Mouse (Mus musculus) brain, embryonic 14.5 days (tissue): Measurements from ENCODE around the gene Lcor. TPM values are rescaled to one million over a fixed set of nuclear protein-coding genes. Genes with fewer than 3 reads are reported as not detected.

Experiments used
- DNase-seq: peaks from one replicate; pipeline ENCODE4 v3.0.0-alpha.2; 2011; ENCODE audit warnings: low read depth
- CTCF ChIP-seq: fragments of 200-500 bp; IDR thresholded peaks from 2 replicates; pipeline ENCODE4 v1.5.1; 2012; ENCODE audit warnings: inconsistent platforms, mild to moderate bottlenecking, moderate library complexity, borderline replicate concordance; ENCODE audit not compliant: insufficient read depth, insufficient read length; ENCODE audit errors: extremely low read depth
- POLR2A ChIP-seq: fragments of 200-500 bp; IDR thresholded peaks from 2 replicates; pipeline ENCODE4 v1.6.1; 2012; ENCODE audit warnings: mild to moderate bottlenecking, inconsistent platforms, borderline replicate concordance; ENCODE audit not compliant: poor library complexity, insufficient read depth, insufficient read length, severe bottlenecking; ENCODE audit errors: extremely low read depth
- polyA plus RNA-seq: library from polyadenylated mRNA; depleted of rRNA; stranded (reverse); fragments of >200 nt; gene quantifications from 2 replicates; pipeline ENCODE4 v1.2.3, GENCODE M21; 2012; rRNA removed

The Lcor gene
- polyA plus RNA-seq, result 7.1 and 10.3 TPM in 2 replicates

DNA sequence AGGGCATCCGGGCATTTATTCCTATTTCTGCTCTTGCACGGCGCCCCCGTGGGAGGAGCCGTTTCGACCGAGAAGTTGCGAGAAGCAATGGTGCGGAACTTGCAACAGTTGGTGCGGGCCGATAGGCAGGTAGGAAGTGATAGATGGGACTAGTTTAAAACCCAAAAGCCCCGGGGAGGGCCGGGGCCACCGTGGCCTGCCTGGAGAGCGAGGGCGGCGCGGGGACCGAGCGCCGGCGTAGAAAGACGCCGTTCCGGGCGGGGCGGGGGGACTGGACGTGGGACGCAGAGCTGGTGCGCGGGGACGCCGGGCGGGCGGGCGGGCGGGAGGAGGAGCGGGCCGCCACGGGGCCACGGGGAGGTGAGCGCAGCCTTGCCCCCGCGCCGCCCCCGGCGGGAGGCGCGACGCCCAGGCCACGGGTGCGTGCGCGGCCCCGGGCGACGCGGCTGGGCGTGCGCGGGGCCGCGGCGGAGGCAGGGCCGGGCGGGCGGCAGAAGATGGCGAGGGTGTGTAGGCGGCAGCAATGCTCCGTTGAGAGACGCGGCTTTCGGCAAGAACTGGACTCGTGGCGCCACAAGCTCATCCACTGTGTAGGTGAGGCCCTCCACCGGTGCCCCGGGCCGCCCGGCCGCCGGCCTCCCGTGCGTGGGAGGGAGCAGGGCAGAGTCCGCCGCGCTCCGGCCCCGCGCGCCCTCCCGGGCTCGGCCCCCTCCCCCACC, at the start of gene Lcor:
Gene Lcor, plus strand, starts transcription at position 448 of the 719 bp plus-strand sequence.
- peak; percentile 84 for DNase-seq

GRCm38 (mm10) chr19:41435366-41435765, 47.1 kb upstream of the Lcor start:
- TF ChIP-seq CTCF (no peak), POLR2A (no peak)
- DNase-seq, result no peak

More for the DNA sequence above, at the start of gene Lcor:
- TF ChIP-seq POLR2A (peak; percentile 93), CTCF (no peak)

- TF ChIP-seq POLR2A (no peak), CTCF (no peak)
- DNase-seq, result no peak
Measured at GRCm38 (mm10) chr19:41436461-41436860, 46.0 kb upstream of the Lcor start.

GRCm38 (mm10) chr19:41438953-41439352, 43.5 kb upstream of the Lcor start:
- DNase-seq, result peak; percentile 58
- TF ChIP-seq CTCF, result no peak
- no peak for TF ChIP-seq POLR2A

DNA sequence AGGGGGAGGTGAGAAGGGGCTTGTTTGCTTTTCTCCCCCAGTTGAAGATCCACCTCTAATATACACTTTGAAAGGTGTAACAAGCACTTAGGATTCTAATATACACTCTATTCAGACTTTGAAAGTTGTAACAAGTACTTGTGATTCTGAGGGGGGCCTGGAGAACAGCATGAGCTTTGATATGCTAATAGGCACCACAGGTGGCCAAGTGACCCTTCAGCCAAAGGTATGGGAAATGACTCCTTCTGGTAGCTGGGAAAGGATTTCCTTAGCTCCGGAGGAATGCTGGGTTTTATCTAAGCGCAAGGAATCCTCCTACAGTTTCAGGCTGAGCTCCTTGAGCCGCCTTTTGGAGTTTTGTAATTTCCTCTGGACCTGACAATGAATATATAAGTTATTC, 41.0 kb upstream of the Lcor start:
- no peak for DNase-seq
- TF ChIP-seq POLR2A (no peak), CTCF (no peak)

- DNase-seq, result peak; percentile 24
- TF ChIP-seq POLR2A (no peak), CTCF (no peak)
Measured at GRCm38 (mm10) chr19:41441911-41442607, 40.4 kb upstream of the Lcor start.

GRCm38 (mm10) chr19:41442608-41442969, 39.8 kb upstream of the Lcor start:
- TF ChIP-seq CTCF (peak; percentile 74), POLR2A (no peak)
- peak; percentile 43 for DNase-seq

DNA sequence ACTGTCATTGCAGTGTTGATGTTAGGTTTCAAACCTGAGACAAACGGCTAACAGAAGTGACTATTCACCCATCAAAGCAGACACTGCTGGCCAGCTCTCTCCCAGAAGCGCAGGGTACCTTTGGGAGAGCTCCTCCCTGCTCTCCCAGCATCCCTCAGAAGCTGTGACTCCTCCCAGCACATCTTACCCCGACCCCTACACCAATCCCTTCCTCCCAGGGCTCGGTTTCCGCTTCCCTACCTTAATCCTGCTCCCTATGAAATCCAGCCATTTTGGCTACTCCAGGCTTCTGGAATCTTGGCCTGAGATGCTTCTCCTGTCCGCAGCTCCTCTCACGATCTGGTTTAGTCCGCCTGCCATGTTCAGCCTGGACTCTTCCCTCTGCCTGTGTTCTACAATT, 37.9 kb upstream of the Lcor start:
- TF ChIP-seq POLR2A (no peak), CTCF (no peak)
- no peak for DNase-seq

DNA sequence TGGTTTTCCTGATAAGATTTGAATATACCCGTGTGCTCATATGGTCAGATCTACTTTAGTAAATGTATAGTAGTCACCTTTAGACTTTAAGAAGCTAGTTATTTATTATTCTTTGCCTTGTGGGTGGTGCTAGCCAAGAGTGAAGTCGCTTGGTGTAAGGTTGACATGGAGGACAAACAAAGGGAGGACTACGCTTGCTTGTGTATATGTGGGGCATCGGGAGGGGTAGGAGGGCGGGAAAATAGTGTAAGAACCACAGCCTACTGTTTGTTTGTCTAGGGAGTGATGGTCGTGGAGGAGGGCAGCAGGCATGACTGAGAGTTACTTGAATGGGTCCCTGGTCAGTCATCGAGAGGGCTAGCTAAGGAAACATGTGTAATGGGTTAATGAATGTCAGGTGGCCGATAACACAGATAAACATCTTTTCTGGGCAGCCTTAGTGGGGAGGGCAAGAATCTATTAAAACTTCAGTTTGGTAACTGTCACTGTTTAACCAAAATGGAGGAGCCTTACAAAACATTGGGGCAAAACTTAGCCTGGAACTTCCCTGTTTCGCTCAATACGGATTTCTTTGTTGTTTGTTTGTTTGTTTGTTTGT, 37.3 kb upstream of the Lcor start:
- no peak for TF ChIP-seq CTCF
- TF ChIP-seq POLR2A, result no peak
- no peak for DNase-seq

DNA sequence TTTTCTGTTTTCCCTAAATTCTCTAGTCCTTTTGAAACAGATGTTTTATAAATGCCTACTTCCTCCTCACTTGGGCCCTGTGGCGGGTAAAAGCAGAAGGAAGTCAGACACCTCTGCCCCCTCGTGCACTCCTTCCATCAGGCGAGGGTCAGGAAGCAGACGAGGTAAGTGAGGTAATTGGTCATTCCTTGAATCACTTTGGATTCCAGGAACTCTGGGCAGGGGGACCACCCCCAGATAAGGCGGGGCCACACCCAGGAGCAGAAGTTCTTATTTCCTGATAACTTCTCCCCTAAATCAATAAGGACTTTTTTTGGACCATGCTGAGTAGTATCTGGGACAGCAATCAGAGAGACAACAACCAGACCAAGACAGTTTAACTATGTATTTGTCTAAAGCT, 36.7 kb upstream of the Lcor start:
- DNase-seq, result no peak
- TF ChIP-seq CTCF (no peak), POLR2A (no peak)

GRCm38 (mm10) chr19:41447166-41447565, 35.3 kb upstream of the Lcor start:
- no peak for DNase-seq
- no peak for TF ChIP-seq POLR2A
- no peak for TF ChIP-seq CTCF

DNA sequence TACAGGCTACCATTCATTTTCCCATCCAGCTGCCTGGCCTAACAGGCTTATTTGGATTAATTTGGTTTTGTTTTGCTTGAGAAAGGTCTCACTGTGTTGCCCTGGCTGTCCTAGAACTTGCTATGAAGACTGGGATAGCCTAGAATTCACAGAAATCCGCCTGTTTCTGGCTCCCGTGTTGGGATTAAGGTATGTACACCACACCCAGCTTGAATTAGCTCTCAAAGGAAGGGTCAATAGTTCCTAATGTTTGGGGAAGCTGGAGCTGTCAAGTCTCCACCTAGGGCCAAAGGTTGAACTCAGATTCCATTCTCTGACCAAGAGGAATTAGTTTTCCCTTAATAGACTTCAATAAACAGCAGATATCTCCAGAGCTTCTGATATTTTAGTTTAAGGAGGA, 34.7 kb upstream of the Lcor start:
- DNase-seq, result no peak
- TF ChIP-seq POLR2A (no peak), CTCF (no peak)

- no peak for DNase-seq
- no peak for TF ChIP-seq CTCF
- TF ChIP-seq POLR2A, result no peak
Measured at GRCm38 (mm10) chr19:41449415-41450075, 32.9 kb upstream of the Lcor start.
